Comparison of ENCODE assay signal across 20 mouse cellular contexts in the genomic region with DNA sequence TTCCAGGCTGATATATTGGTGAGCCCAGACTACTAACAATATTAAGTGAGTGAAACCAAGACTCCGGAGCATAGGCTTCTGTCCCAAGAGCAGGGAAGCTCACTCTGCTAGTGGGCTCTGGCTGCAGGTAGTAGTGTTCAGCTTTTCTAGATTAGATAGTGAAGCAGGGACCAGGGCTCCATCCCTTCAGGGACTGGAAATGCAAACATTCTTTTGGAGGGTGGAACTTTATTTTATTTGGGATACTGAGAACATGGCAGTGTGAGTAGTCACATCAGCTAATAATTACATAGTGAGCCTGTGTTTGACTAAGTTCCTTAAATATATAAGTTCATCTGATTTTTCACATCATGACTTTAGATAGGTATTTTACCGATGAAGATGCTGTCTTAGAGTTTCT. TPM values are rescaled to one million over a fixed set of nuclear protein-coding genes. Genes with fewer than 3 reads are reported as not detected.
"Had no signal": no experiment of that assay in that cellular context is flagged by ENCODE, and none has a peak within 500 bp of the region (broad histone marks: within the 10 kb centered on the region; RNA-seq: fewer than 3 reads in every experiment).

No protein-coding gene starts in this region.

- H3K9ac ChIP-seq: neural tube, embryonic 12.5 days; neural tube, embryonic 13.5 days; neural tube, embryonic 15.5 days had no signal

- H3K4me3 ChIP-seq: neural tube, embryonic 12.5 days; neural tube, embryonic 13.5 days; neural tube, embryonic 15.5 days had no signal

- H3K4me1 ChIP-seq: neural tube, embryonic 12.5 days; neural tube, embryonic 13.5 days; neural tube, embryonic 15.5 days had no signal

- H3K36me3 ChIP-seq: neural tube, embryonic 12.5 days; neural tube, embryonic 13.5 days; neural tube, embryonic 15.5 days had no signal

- H3K27me3 ChIP-seq: neural tube, embryonic 12.5 days; neural tube, embryonic 13.5 days; neural tube, embryonic 15.5 days had no signal

- H3K9me3 ChIP-seq: neural tube, embryonic 12.5 days; neural tube, embryonic 13.5 days; neural tube, embryonic 15.5 days had no signal

- H3K27ac ChIP-seq: neural tube, embryonic 12.5 days; neural tube, embryonic 13.5 days; neural tube, embryonic 15.5 days had no signal

- DNase-seq: retina, postnatal 1 day; right cerebral cortex, adult 18-20 months; right cerebral cortex, postnatal 14 days; right cerebral cortex, postnatal 25 days; right cerebral cortex, postnatal 4 days; spleen, adult 18-20 months; thymus, adult 18-20 months; thymus, adult 2 months; thymus, postnatal 14 days; thymus, postnatal 25 days; thymus, postnatal 36 days; thymus, postnatal 4 days had no signal

- H3K4me2 ChIP-seq: neural tube, embryonic 12.5 days; neural tube, embryonic 13.5 days; neural tube, embryonic 15.5 days had no signal

RNA-seq across cellular contexts. Expression of gene Ccdc83, which starts 51.2 kb away (rescaled TPM):
- polyA plus RNA-seq: neural tube, embryonic 11.5 days; neural tube, embryonic 12.5 days; neural tube, embryonic 13.5 days; neural tube, embryonic 14.5 days; neural tube, embryonic 15.5 days; small intestine, adult 2 months; spleen, adult 2 months; stomach, embryonic 14.5 days; thymus, adult 2 months had no signal
